Mouse (Mus musculus) midbrain, embryonic 14.5 days (tissue): ENCODE measurements at regions not wholly inside any gene's neighbourhood (a gene's known extent, or its start where the extent isn't known, plus 50 kb on each side); places are given as distances from the start of the nearest gene placed in this dataset.
"Not testable (repeated sequence)": the region's sequence is repeated elsewhere in the genome, so short reads cannot be mapped to it uniquely, and the experiment has no call there.

Experiments
- ATAC-seq: fragments of 200-750 bp; cut with Nextera tagmentation; 2 replicates; pipeline ENCODE4 v1.8.0; 2017; ENCODE audit warnings: moderate number of reproducible peaks, moderate library complexity; ENCODE audit not compliant: low FRiP score, low TSS enrichment
- DNase-seq: peaks from one replicate; pipeline ENCODE4 v3.0.0-alpha.2; 2015
- H3K27ac ChIP-seq: fragments of 300-500 bp; sonication (generic); replicated peaks from 2 replicates; pipeline ENCODE4 v1.5.1; 2014; ENCODE audit warnings: mild to moderate bottlenecking, low read depth, low read length, moderate library complexity
- H3K27me3 ChIP-seq: fragments of 300-500 bp; sonication (generic); 2 replicates; pipeline ENCODE4 v1.6.1; 2014; ENCODE audit warnings: low read length, control low read depth, mixed read lengths; ENCODE audit not compliant: control insufficient read depth, insufficient read depth
- H3K36me3 ChIP-seq: fragments of 300-500 bp; sonication (generic); 2 replicates; pipeline ENCODE4 v1.6.1; 2014; ENCODE audit warnings: low read length, control low read depth; ENCODE audit not compliant: control insufficient read depth, insufficient read depth
- H3K4me1 ChIP-seq: fragments of 300-500 bp; sonication (generic); 2 replicates; pipeline ENCODE4 v1.6.1; 2014; ENCODE audit warnings: mild to moderate bottlenecking, antibody characterized with exemption, low read length, control low read depth; ENCODE audit not compliant: control insufficient read depth, insufficient read depth
- H3K4me2 ChIP-seq: fragments of 300-500 bp; sonication (generic); 2 replicates; pipeline ENCODE4 v1.6.1; 2014; ENCODE audit warnings: mild to moderate bottlenecking, low read length, moderate library complexity
- H3K4me3 ChIP-seq: fragments of 300-500 bp; sonication (generic); replicated peaks from 2 replicates; pipeline ENCODE4 v1.5.1; 2014; ENCODE audit warnings: low read depth, low read length
- H3K9ac ChIP-seq: fragments of 300-500 bp; sonication (generic); replicated peaks from 2 replicates; pipeline ENCODE4 v1.6.1; 2014; ENCODE audit warnings: mild to moderate bottlenecking, low read length, moderate library complexity
- H3K9me3 ChIP-seq: fragments of 300-500 bp; sonication (generic); 2 replicates; pipeline ENCODE4 v1.6.1; 2016; ENCODE audit warnings: low read length, control low read depth, mixed read lengths; ENCODE audit not compliant: control insufficient read depth
- WGBS: fragments of 180-500 bp; shearing (Covaris S2); extraction: QIAGEN DNeasy Blood & Tissue Kit; methylation state at CpG from one replicate; pipeline ENCODE4 v1.1.7; 2014; 5-methylcytosine and 5-hydroxymethylcytosine counted together

DNA sequence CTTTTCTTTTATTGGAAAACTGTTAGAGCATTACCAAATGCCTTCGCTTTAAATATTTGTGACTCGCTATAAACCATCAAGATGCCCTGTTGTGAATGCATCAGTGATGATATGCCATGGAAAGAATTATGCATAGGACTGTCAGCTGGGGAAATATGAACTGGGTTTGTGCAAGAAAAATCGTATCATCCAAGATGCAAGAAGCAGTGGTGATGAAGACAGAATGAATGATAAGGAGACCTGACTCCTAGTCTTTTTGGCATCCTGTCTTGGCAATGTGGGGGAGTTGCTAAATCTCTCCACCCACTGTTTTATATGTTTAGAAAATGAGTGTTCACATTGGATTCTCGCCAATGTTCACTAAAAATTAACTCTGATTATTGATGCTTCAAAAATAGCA, 963.4 kb downstream of the Adgrl3 start:
- H3K9ac ChIP-seq, result no peak overlapping the region
- no peak for ATAC-seq
- no peaks in the 10 kb centered on the region for H3K36me3 ChIP-seq
- 87% methylated on average over 4 of the region's 4 CpGs for WGBS
- no peaks in the 10 kb centered on the region for H3K9me3 ChIP-seq
- no peak overlapping the region for H3K4me2 ChIP-seq
- no peaks in the 10 kb centered on the region for H3K4me1 ChIP-seq
- no peaks in the 10 kb centered on the region for H3K27me3 ChIP-seq
- no peak for DNase-seq
- H3K4me3 ChIP-seq, result no peak overlapping the region
- H3K27ac ChIP-seq, result no peak overlapping the region

DNA sequence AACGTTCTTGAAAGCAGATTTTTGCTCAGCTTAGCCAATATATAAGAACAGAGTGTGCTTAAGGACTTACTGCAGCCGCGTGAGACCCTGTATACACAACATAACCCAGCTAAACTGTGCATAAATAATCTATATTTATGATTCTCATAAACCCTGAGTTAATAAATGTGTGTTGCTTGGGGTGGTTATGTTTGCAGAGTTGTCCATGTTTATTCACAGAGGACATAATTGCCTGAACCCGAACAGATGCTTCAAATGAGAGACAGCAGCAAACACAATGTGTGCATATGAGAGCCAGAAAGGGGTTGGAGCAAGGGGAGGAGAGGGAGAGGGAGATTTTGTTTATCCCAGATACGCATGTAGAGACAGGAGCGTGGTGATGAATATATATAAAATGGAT, 968.1 kb downstream of the Adgrl3 start:
- ATAC-seq, result no peak

DNA sequence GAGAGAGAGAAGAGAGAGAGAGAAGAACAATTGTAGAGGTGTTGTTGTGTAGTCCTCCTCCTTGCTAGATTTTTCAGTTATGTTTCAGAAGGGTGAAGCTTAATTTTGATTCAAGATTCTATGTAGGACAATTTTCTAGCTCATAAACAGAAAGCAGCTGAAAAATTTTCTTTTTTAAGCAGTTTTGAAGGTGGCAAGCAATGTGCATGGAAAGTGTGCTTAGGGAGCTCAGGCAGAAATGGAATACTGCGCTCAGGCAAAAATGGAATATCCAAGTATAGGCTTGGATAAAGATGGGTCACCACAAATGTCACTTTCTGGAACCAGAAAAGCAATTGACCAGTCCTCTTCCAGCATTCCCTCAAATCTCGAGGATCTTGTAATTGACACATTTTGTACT, 988.0 kb downstream of the Adgrl3 start:
- H3K27me3 ChIP-seq, result no peaks in the 10 kb centered on the region
- ATAC-seq (no peak), DNase-seq (no peak)
- H3K4me2 ChIP-seq, result no peak overlapping the region
- H3K4me1 ChIP-seq, result no peaks in the 10 kb centered on the region
- no peak overlapping the region for H3K4me3 ChIP-seq
- no peaks in the 10 kb centered on the region for H3K36me3 ChIP-seq
- H3K9ac ChIP-seq, result no peak overlapping the region
- no peak overlapping the region for H3K27ac ChIP-seq
- WGBS, result 83% methylated on average over 2 of the region's 2 CpGs
- no peaks in the 10 kb centered on the region for H3K9me3 ChIP-seq

More for the DNA sequence above, 968.1 kb downstream of the Adgrl3 start:
- Histone ChIP-seq H3K27ac (no peak overlapping the region), H3K36me3 (no peaks in the 10 kb centered on the region), H3K4me3 (no peak overlapping the region), H3K9ac (no peak overlapping the region), H3K4me2 (no peak overlapping the region), H3K27me3 (no peaks in the 10 kb centered on the region), H3K4me1 (no peaks in the 10 kb centered on the region), H3K9me3 (no peaks in the 10 kb centered on the region)
- no peak for DNase-seq
- 84% methylated on average over 6 of the region's 6 CpGs for WGBS

DNA sequence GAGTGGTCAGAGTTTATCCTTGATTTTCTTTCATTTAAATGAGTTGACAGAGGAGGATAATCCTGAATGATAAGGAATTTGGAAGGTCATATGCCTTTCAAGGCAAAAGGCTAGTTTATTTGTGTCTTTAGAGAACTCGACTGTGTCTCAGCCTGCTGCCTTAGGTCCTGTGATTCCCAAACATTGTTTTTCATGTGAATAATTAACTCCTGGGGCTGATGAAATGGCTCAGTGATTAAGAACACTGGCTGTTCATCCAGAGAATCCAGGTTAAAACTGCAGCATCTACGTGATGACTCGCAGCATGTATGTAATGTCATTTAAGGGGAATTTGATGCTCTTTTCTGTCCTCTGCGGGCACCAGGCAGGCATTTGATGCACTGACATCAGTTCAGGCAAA, 1004.2 kb downstream of the Adgrl3 start:
- H3K4me2 ChIP-seq, result no peak overlapping the region
- no peak overlapping the region for H3K9ac ChIP-seq
- H3K36me3 ChIP-seq, result no peaks in the 10 kb centered on the region
- no peaks in the 10 kb centered on the region for H3K9me3 ChIP-seq
- H3K4me3 ChIP-seq, result no peak overlapping the region
- no peaks in the 10 kb centered on the region for H3K27me3 ChIP-seq
- ATAC-seq (no peak), DNase-seq (no peak)
- H3K27ac ChIP-seq, result no peak overlapping the region
- no peaks in the 10 kb centered on the region for H3K4me1 ChIP-seq
- WGBS, result 7% methylated on average over 4 of the region's 4 CpGs

DNA sequence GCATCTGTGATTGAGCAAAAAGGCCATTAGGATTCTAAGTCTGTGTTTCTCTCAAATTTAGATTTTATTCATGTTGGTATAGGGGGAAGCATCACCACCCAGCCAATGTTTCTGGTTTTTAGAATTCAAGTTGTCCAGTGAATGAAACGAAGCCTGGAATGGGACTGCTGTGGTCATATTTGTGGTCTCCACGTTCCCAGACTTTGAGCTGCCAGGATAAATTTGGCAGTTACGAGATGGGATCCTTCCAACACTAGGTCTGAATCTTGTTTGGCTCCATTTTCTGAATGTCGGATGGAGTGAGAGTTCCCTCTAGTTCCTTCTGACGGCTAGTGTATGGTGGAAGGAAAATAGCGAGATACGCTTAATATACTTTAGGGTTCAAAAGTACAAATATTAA, 1014.8 kb downstream of the Adgrl3 start:
- H3K9me3 ChIP-seq, result no peaks in the 10 kb centered on the region
- no peak overlapping the region for H3K4me2 ChIP-seq
- H3K4me1 ChIP-seq, result no peaks in the 10 kb centered on the region
- no peak overlapping the region for H3K27ac ChIP-seq
- H3K4me3 ChIP-seq, result no peak overlapping the region
- ATAC-seq (no peak), DNase-seq (no peak)
- WGBS, result 95% methylated on average over 7 of the region's 7 CpGs
- H3K27me3 ChIP-seq, result no peaks in the 10 kb centered on the region
- H3K36me3 ChIP-seq, result no peaks in the 10 kb centered on the region
- no peak overlapping the region for H3K9ac ChIP-seq

DNA sequence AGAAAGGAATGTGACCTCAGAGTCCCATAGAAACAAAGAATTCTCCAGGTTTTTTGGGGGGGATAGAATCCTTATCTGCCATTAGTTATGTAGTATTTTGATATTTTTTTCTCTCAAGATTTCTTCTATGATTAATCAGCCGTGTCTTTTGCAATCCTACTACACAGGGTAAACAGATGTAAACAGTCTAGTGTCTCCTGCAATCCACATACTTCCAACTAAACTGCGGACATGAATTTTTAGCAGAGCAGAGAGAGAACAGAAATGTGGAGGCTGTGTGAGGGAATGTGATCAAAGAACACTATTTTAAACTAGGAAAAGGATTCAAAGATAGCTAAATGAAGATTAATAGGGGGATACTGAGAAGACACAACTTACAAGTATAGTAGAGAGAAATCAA, 1026.2 kb downstream of the Adgrl3 start:
- Histone ChIP-seq H3K9me3 (no peaks in the 10 kb centered on the region), H3K9ac (no peak overlapping the region), H3K36me3 (no peaks in the 10 kb centered on the region), H3K4me1 (no peaks in the 10 kb centered on the region), H3K27me3 (no peaks in the 10 kb centered on the region), H3K4me2 (no peak overlapping the region), H3K27ac (no peak overlapping the region), H3K4me3 (no peak overlapping the region)
- WGBS, result 82% methylated on average over 2 of the region's 2 CpGs
- no peak for DNase-seq
- ATAC-seq, result no peak

DNA sequence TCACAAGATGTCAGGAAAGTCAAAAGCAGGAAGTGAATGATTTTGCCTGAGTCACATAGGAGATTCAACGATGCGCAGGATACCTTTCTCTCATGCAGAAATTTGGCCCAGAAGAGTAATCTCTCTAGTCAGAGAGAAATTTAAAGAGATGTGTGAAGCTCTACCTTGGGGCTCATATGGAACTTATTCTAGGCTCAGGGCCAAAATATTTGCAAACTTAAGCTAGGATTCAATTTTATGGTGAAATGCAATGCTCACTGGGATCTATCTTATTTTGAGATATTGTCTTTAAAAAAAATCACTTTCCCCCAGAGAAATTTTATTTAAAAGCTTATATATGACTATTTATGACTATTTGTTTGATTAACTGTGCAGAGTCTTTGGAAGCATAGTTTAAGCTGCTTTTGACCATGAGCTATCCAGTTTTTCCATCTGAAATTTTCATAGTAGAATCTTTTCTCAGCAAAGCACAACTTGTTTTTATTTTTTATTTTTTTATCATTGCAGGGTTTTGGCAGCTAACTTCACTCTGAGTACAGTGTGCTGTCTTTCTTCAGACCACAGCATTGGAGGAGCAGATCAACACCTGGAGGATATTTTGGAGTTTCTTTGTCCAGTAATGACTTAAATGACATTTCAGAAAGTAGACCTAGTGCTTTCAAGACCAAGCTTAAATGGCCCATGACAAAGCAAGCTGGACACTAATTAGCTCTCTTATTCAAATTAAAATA, 1039.3 kb downstream of the Adgrl3 start:
- Histone ChIP-seq H3K4me1 (no peaks in the 10 kb centered on the region), H3K36me3 (no peaks in the 10 kb centered on the region), H3K9me3 (0 out of 2 replicates have a peak, but pooled peaks cover 7% of the 10 kb centered on the region), H3K9ac (no peak overlapping the region), H3K4me3 (no peak overlapping the region), H3K4me2 (no peak overlapping the region), H3K27me3 (no peaks in the 10 kb centered on the region), H3K27ac (no peak overlapping the region)
- no peak for ATAC-seq
- WGBS, result 100% methylated on average over 2 of the region's 2 CpGs
- DNase-seq, result no peak

DNA sequence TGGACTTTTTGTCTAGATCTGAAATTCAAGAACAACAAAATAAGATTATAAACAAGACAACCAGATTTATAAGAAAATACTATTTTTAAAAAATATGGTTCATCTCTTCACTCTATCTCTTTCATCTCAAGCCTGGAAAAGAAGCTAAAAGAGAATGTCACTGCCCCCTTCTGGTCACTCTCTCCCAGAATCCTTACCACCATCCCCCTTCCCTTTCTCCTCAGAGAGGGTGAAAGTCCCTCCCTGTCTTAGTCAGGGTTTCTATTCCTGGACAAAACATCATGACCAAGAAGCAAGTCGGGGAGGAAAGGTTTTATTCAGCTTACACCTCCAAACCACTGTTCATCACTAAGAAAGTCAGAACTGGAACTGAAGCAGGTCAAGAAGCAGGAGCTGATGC, 1040.7 kb downstream of the Adgrl3 start:
- Histone ChIP-seq H3K4me3 (no peak overlapping the region), H3K36me3 (no peaks in the 10 kb centered on the region), H3K27me3 (no peaks in the 10 kb centered on the region), H3K9me3 (0 out of 2 replicates have a peak, but pooled peaks cover 7% of the 10 kb centered on the region), H3K4me1 (no peaks in the 10 kb centered on the region), H3K9ac (no peak overlapping the region), H3K4me2 (no peak overlapping the region), H3K27ac (no peak overlapping the region)
- DNase-seq (peak; percentile 41), ATAC-seq (no peak)
- WGBS, result 66% methylated on average over 1 of the region's 1 CpGs

DNA sequence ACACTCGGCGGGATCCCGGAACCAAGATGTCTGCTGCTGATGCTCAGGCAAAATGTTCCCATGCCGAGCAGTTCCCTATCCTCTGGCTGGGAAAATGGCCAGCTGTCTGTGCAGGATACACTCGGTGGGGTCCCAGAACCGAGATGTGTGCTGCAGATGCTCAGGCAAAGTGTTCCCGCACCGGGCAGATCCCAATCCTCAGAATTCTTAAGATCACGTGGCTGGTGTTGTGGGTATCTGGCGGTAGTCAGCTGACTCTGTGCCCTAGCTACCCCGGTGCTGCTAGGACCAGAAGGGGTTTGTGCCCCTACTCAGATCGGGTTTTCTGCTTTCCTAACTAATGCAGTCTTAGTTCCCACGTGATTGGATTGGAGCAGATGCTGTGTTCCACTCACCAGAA, 1049.3 kb downstream of the Adgrl3 start:
- not testable (repeated sequence) for DNase-seq, H3K4me3 ChIP-seq, H3K36me3 ChIP-seq, H3K4me1 ChIP-seq, H3K27me3 ChIP-seq, H3K9ac ChIP-seq, H3K4me2 ChIP-seq, H3K9me3 ChIP-seq, H3K27ac ChIP-seq, ATAC-seq
- 87% methylated on average over 13 of the region's 13 CpGs for WGBS
